Mouse (Mus musculus): ENCODE results near the gene Fads6. TPM values are rescaled to one million over a fixed set of nuclear protein-coding genes. Genes with fewer than 3 reads are reported as not detected.

Fads6 gene
- polyA plus RNA-seq, 1 experiment: 0.07 TPM

- H3K4me3 ChIP-seq (replicated peaks): no peak overlapping the region
- no peaks in the 10 kb centered on the region for H3K9me3 ChIP-seq
- H3K27me3 ChIP-seq (replicated peaks): peaks cover 20% of the 10 kb centered on the region
- peaks cover 59% of the 10 kb centered on the region for H3K4me1 ChIP-seq
- peaks cover 2% of the 10 kb centered on the region for H3K36me3 ChIP-seq (replicated peaks; ENCODE audit: low read length)
- TF ChIP-seq FLI1 (IDR thresholded peaks at IDR 0.05; ENCODE audit: low read length): no peak
- no peak for TF ChIP-seq GATA1 (IDR thresholded peaks at IDR 0.05; ENCODE audit: borderline replicate concordance, low read length)
These were observed 17.7 kb downstream of the Fads6 start for GRCm38 (mm10) chr11:115279726-115280125.

GRCm38 (mm10) chr11:115278176-115278575, 19.3 kb downstream of the Fads6 start:
- Histone ChIP-seq H3K4me3 (replicated peaks) (peak overlapping the region; percentile 95), H3K36me3 (replicated peaks; ENCODE audit: low read length) (peaks cover 12% of the 10 kb centered on the region), H3K9me3 (no peaks in the 10 kb centered on the region), H3K27me3 (replicated peaks) (peaks cover 5% of the 10 kb centered on the region), H3K4me1 (peaks cover 68% of the 10 kb centered on the region)
- TF ChIP-seq FLI1 (IDR thresholded peaks at IDR 0.05; ENCODE audit: low read length): no peak
- TF ChIP-seq GATA1 (IDR thresholded peaks at IDR 0.05; ENCODE audit: borderline replicate concordance, low read length): no peak

- Histone ChIP-seq H3K27me3 (replicated peaks) (no peaks in the 10 kb centered on the region), H3K4me3 (replicated peaks) (peak overlapping the region; percentile 95), H3K36me3 (replicated peaks; ENCODE audit: low read length) (peaks cover 18% of the 10 kb centered on the region), H3K4me1 (peaks cover 74% of the 10 kb centered on the region), H3K9me3 (no peaks in the 10 kb centered on the region)
- TF ChIP-seq FLI1 (IDR thresholded peaks at IDR 0.05; ENCODE audit: low read length) (no peak), GATA1 (IDR thresholded peaks at IDR 0.05; ENCODE audit: borderline replicate concordance, low read length) (no peak)
These were observed 19.9 kb downstream of the Fads6 start for GRCm38 (mm10) chr11:115277604-115277975.

- TF ChIP-seq FLI1 (IDR thresholded peaks at IDR 0.05; ENCODE audit: low read length) (0 out of 2 replicates have a peak, but pooled peaks have one; percentile 14), GATA1 (IDR thresholded peaks at IDR 0.05; ENCODE audit: borderline replicate concordance, low read length) (peak; percentile 19; the same call in 1 of the 3 replicates)
- H3K4me3 ChIP-seq (replicated peaks): peak within 1 kb of the TSS; percentile 95
- H3K9me3 ChIP-seq: no peaks in the 10 kb centered on the region
- H3K36me3 ChIP-seq (replicated peaks; ENCODE audit: low read length): peaks cover 24% of the 10 kb centered on the region
- no peaks in the 10 kb centered on the region for H3K27me3 ChIP-seq (replicated peaks)
- peaks cover 68% of the 10 kb centered on the region for H3K4me1 ChIP-seq
These were observed 20.5 kb downstream of the Fads6 start, which contains the start of gene Fdxr for GRCm38 (mm10) chr11:115276780-115277603. Gene Fdxr (minus strand): TSS chr11:115277050.

GRCm38 (mm10) chr11:115275954-115276353, 21.5 kb downstream of the Fads6 start:
- no peaks in the 10 kb centered on the region for H3K9me3 ChIP-seq
- no peaks in the 10 kb centered on the region for H3K27me3 ChIP-seq (replicated peaks)
- TF ChIP-seq FLI1 (IDR thresholded peaks at IDR 0.05; ENCODE audit: low read length) (no peak), GATA1 (IDR thresholded peaks at IDR 0.05; ENCODE audit: borderline replicate concordance, low read length) (no peak)
- H3K36me3 ChIP-seq (replicated peaks; ENCODE audit: low read length): peaks cover 34% of the 10 kb centered on the region
- peaks cover 60% of the 10 kb centered on the region for H3K4me1 ChIP-seq
- peak overlapping the region; percentile 95 for H3K4me3 ChIP-seq (replicated peaks)

- TF ChIP-seq FLI1 (IDR thresholded peaks at IDR 0.05; ENCODE audit: low read length): no peak
- TF ChIP-seq GATA1 (IDR thresholded peaks at IDR 0.05; ENCODE audit: borderline replicate concordance, low read length): no peak
- H3K36me3 ChIP-seq (replicated peaks; ENCODE audit: low read length): peaks cover 39% of the 10 kb centered on the region
- peak overlapping the region; percentile 95 for H3K4me3 ChIP-seq (replicated peaks)
- H3K9me3 ChIP-seq: no peaks in the 10 kb centered on the region
- no peaks in the 10 kb centered on the region for H3K27me3 ChIP-seq (replicated peaks)
- H3K4me1 ChIP-seq: peaks cover 60% of the 10 kb centered on the region
These were observed 22.0 kb downstream of the Fads6 start for GRCm38 (mm10) chr11:115275509-115275908.

GRCm38 (mm10) chr11:115274771-115275170, 22.7 kb downstream of the Fads6 start:
- no peak for TF ChIP-seq FLI1 (IDR thresholded peaks at IDR 0.05; ENCODE audit: low read length)
- TF ChIP-seq GATA1 (IDR thresholded peaks at IDR 0.05; ENCODE audit: borderline replicate concordance, low read length): no peak
- Histone ChIP-seq H3K4me3 (replicated peaks) (no peak overlapping the region), H3K27me3 (replicated peaks) (no peaks in the 10 kb centered on the region), H3K4me1 (peaks cover 60% of the 10 kb centered on the region), H3K9me3 (no peaks in the 10 kb centered on the region), H3K36me3 (replicated peaks; ENCODE audit: low read length) (peaks cover 43% of the 10 kb centered on the region)

- H3K4me1 ChIP-seq: peaks cover 56% of the 10 kb centered on the region
These were observed 23.3 kb downstream of the Fads6 start for GRCm38 (mm10) chr11:115274178-115274577.

GRCm38 (mm10) chr11:115273735-115274134, 23.7 kb downstream of the Fads6 start:
- TF ChIP-seq FLI1 (IDR thresholded peaks at IDR 0.05; ENCODE audit: low read length) (no peak), GATA1 (IDR thresholded peaks at IDR 0.05; ENCODE audit: borderline replicate concordance, low read length) (no peak)
- peaks cover 3% of the 10 kb centered on the region for H3K27me3 ChIP-seq (replicated peaks)
- H3K4me3 ChIP-seq (replicated peaks): no peak overlapping the region
- H3K9me3 ChIP-seq: no peaks in the 10 kb centered on the region
- peaks cover 53% of the 10 kb centered on the region for H3K36me3 ChIP-seq (replicated peaks; ENCODE audit: low read length)
- peaks cover 52% of the 10 kb centered on the region for H3K4me1 ChIP-seq

More at GRCm38 (mm10) chr11:115274178-115274577, 23.3 kb downstream of the Fads6 start:
- Histone ChIP-seq H3K36me3 (replicated peaks; ENCODE audit: low read length) (peaks cover 49% of the 10 kb centered on the region), H3K4me3 (replicated peaks) (no peak overlapping the region), H3K9me3 (no peaks in the 10 kb centered on the region), H3K27me3 (replicated peaks) (no peaks in the 10 kb centered on the region)
- TF ChIP-seq FLI1 (IDR thresholded peaks at IDR 0.05; ENCODE audit: low read length): no peak
- TF ChIP-seq GATA1 (IDR thresholded peaks at IDR 0.05; ENCODE audit: borderline replicate concordance, low read length): no peak

- H3K9me3 ChIP-seq: no peaks in the 10 kb centered on the region
- H3K27me3 ChIP-seq (replicated peaks): peaks cover 11% of the 10 kb centered on the region
- no peak overlapping the region for H3K4me3 ChIP-seq (replicated peaks)
- H3K36me3 ChIP-seq (replicated peaks; ENCODE audit: low read length): peaks cover 60% of the 10 kb centered on the region
- H3K4me1 ChIP-seq: peaks cover 44% of the 10 kb centered on the region
- TF ChIP-seq GATA1 (IDR thresholded peaks at IDR 0.05; ENCODE audit: borderline replicate concordance, low read length): no peak
- TF ChIP-seq FLI1 (IDR thresholded peaks at IDR 0.05; ENCODE audit: low read length): no peak
These were observed 24.5 kb downstream of the Fads6 start for GRCm38 (mm10) chr11:115272894-115273498.

Measured in megakaryocyte, embryonic 14.5 days (primary cell).